Mouse (Mus musculus): ENCODE results near the gene Znhit1. TPM values are rescaled to one million over a fixed set of nuclear protein-coding genes. Genes with fewer than 3 reads are reported as not detected.
A peak's percentile ranks its signal among the peaks of the same experiment; 100 is the strongest.

The Znhit1 gene
- polyA plus RNA-seq, 1 experiment from 2014 or later, result 111 TPM

DNA sequence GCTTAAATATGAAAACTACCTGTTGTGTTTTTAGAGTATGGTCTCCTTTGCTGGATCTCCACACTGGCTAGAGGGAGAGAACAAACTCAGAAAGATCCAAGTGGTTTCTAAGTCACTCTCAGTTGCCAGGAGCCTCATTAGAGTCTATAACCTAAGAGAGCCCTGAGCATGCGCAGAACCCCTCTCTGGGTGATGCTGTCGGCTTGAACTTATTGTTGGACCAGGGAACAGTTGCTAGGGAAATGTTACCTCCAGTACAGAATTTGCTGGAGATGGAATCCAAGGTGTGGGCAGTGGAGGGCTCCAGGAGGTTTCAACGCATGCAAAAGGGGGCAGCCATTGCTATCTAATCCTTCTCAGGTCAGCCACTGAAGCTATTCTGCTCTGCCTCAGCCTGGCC lies 36.5 kb upstream of the Znhit1 start:
- Histone ChIP-seq H3K4me3 (no peak overlapping the region), H3K9ac (no peak overlapping the region), H3K36me3 (no peaks in the 10 kb centered on the region), H3K27me3 (peaks cover 61% of the 10 kb centered on the region), H3K9me3 (no peaks in the 10 kb centered on the region), H3K4me2 (replicated peaks) (no peak overlapping the region), H3K4me1 (peaks cover 3% of the 10 kb centered on the region), H3K27ac (no peak overlapping the region)
- WGBS, result 57% methylated on average over 3 of the region's 3 CpGs
- ATAC-seq (ENCODE audit: low FRiP score, low read depth), result no peak

- no peak overlapping the region for H3K4me2 ChIP-seq (replicated peaks)
- no peak overlapping the region for H3K9ac ChIP-seq
- no peaks in the 10 kb centered on the region for H3K27me3 ChIP-seq
- H3K9me3 ChIP-seq, result no peaks in the 10 kb centered on the region
- H3K4me1 ChIP-seq, result no peaks in the 10 kb centered on the region
- no peak overlapping the region for H3K27ac ChIP-seq
- H3K4me3 ChIP-seq, result no peak overlapping the region
- no peak for ATAC-seq (ENCODE audit: low FRiP score, low read depth)
- 89% methylated on average over 3 of the region's 3 CpGs for WGBS
- no peaks in the 10 kb centered on the region for H3K36me3 ChIP-seq
Measured at GRCm38 (mm10) chr5:137015913-137016312, 28.1 kb upstream of the Znhit1 start.

- ATAC-seq (ENCODE audit: low FRiP score, low read depth), result no peak
- no peak overlapping the region for H3K27ac ChIP-seq
- no peak overlapping the region for H3K4me2 ChIP-seq (replicated peaks)
- no peak overlapping the region for H3K9ac ChIP-seq
- H3K36me3 ChIP-seq, result no peaks in the 10 kb centered on the region
- H3K9me3 ChIP-seq, result no peaks in the 10 kb centered on the region
- H3K27me3 ChIP-seq, result no peaks in the 10 kb centered on the region
- 81% methylated on average over 15 of the region's 15 CpGs for WGBS
- H3K4me3 ChIP-seq, result no peak overlapping the region
- H3K4me1 ChIP-seq, result no peaks in the 10 kb centered on the region
Measured at GRCm38 (mm10) chr5:137012401-137012950, 24.7 kb upstream of the Znhit1 start.

GRCm38 (mm10) chr5:137009988-137010387 lies 22.2 kb upstream of the Znhit1 start:
- H3K27ac ChIP-seq, result no peak overlapping the region
- no peak for ATAC-seq (ENCODE audit: low FRiP score, low read depth)
- no peaks in the 10 kb centered on the region for H3K27me3 ChIP-seq
- H3K4me3 ChIP-seq, result no peak overlapping the region
- no peaks in the 10 kb centered on the region for H3K9me3 ChIP-seq
- H3K36me3 ChIP-seq, result no peaks in the 10 kb centered on the region
- no peak overlapping the region for H3K9ac ChIP-seq
- no peak overlapping the region for H3K4me2 ChIP-seq (replicated peaks)
- 32% methylated on average over 3 of the region's 3 CpGs for WGBS
- H3K4me1 ChIP-seq, result no peaks in the 10 kb centered on the region

DNA sequence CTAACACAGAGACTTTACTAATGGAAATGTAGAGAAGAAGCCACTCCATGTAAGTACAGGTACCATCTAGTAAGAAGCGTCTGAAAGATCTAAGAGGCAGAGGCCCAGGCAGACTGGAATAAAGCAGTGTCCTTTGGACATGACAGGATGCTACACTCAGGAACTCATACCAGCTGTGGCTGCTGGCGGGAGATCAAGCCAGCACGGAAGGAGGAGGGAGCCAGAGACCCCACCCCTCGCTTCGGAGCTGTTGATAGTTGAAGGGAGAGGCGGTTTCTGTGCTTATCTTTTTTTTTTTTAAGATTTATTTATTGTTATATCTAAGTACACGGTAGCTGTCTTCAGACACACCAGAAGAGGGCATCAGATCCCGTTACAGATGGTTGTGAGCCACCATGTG lies 19.5 kb upstream of the Znhit1 start:
- no peak for ATAC-seq (ENCODE audit: low FRiP score, low read depth)
- no peaks in the 10 kb centered on the region for H3K9me3 ChIP-seq
- no peaks in the 10 kb centered on the region for H3K27me3 ChIP-seq
- WGBS, result 59% methylated on average over 8 of the region's 8 CpGs
- H3K4me1 ChIP-seq, result no peaks in the 10 kb centered on the region
- H3K9ac ChIP-seq, result no peak overlapping the region
- H3K4me3 ChIP-seq, result no peak overlapping the region
- no peak overlapping the region for H3K4me2 ChIP-seq (replicated peaks)
- no peak overlapping the region for H3K27ac ChIP-seq
- H3K36me3 ChIP-seq, result no peaks in the 10 kb centered on the region

- no peaks in the 10 kb centered on the region for H3K9me3 ChIP-seq
- H3K4me1 ChIP-seq, result peaks cover 14% of the 10 kb centered on the region; the same call in 1 of the 2 replicates
- no peak overlapping the region for H3K4me2 ChIP-seq (replicated peaks)
- ATAC-seq (ENCODE audit: low FRiP score, low read depth), result no peak
- H3K36me3 ChIP-seq, result peaks cover 10% of the 10 kb centered on the region
- no peaks in the 10 kb centered on the region for H3K27me3 ChIP-seq
- 84% methylated on average over 2 of the region's 2 CpGs for WGBS
- no peak overlapping the region for H3K4me3 ChIP-seq
- no peak overlapping the region for H3K27ac ChIP-seq
- H3K9ac ChIP-seq, result no peak overlapping the region
Measured at GRCm38 (mm10) chr5:137000612-137001011, 12.8 kb upstream of the Znhit1 start.

DNA sequence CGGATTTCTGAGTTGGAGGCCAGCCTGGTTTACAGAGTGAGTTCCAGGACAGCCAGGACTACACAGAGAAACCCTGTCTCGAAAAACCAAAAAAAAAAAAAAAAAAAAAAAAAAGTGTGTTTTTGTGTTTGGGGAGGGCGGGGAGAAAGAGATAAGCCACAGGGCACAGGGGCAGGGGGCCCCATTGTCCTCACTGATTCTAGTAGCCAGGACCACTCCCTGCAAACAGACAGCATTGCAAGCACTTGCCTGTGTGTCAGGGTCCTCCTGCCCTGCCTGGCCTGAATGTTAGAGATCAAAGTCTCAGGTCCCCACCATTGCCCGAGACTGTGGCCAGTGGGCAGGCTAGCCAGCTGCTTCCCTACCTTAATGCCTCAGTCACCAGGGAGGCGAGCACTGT lies 11.6 kb upstream of the Znhit1 start:
- H3K36me3 ChIP-seq, result peaks cover 22% of the 10 kb centered on the region
- H3K4me2 ChIP-seq (replicated peaks), result no peak overlapping the region
- no peak for ATAC-seq (ENCODE audit: low FRiP score, low read depth)
- H3K4me1 ChIP-seq, result peaks cover 14% of the 10 kb centered on the region; the same call in 1 of the 2 replicates
- H3K9ac ChIP-seq, result no peak overlapping the region
- H3K4me3 ChIP-seq, result no peak overlapping the region
- no peaks in the 10 kb centered on the region for H3K27me3 ChIP-seq
- no peaks in the 10 kb centered on the region for H3K9me3 ChIP-seq
- 65% methylated on average over 5 of the region's 5 CpGs for WGBS
- H3K27ac ChIP-seq, result no peak overlapping the region

GRCm38 (mm10) chr5:136989801-136990200 lies 2.0 kb upstream of the Znhit1 start:
- WGBS, result 88% methylated on average over 6 of the region's 6 CpGs
- peaks cover 63% of the 10 kb centered on the region for H3K36me3 ChIP-seq

GRCm38 (mm10) chr5:136988420-136988819 lies 599 bp upstream of the Znhit1 start:
- H3K4me2 ChIP-seq (replicated peaks), result peak overlapping the region; percentile 88
- no peaks in the 10 kb centered on the region for H3K27me3 ChIP-seq
- no peak overlapping the region for H3K27ac ChIP-seq
- peak overlapping the region; percentile 84 for H3K4me3 ChIP-seq
- H3K4me1 ChIP-seq, result peaks cover 21% of the 10 kb centered on the region
- ATAC-seq (ENCODE audit: low FRiP score, low read depth), result no peak
- H3K9me3 ChIP-seq, result no peaks in the 10 kb centered on the region
- H3K36me3 ChIP-seq, result peaks cover 63% of the 10 kb centered on the region
- peak overlapping the region; percentile 95 for H3K9ac ChIP-seq
- WGBS, result 67% methylated on average over 7 of the region's 7 CpGs

More at GRCm38 (mm10) chr5:136989801-136990200, 2.0 kb upstream of the Znhit1 start:
- Histone ChIP-seq H3K4me3 (no peak overlapping the region), H3K27me3 (no peaks in the 10 kb centered on the region), H3K4me1 (peaks cover 21% of the 10 kb centered on the region), H3K27ac (no peak overlapping the region), H3K4me2 (replicated peaks) (no peak overlapping the region), H3K9ac (no peak overlapping the region), H3K9me3 (no peaks in the 10 kb centered on the region)
- ATAC-seq (ENCODE audit: low FRiP score, low read depth), result no peak

DNA sequence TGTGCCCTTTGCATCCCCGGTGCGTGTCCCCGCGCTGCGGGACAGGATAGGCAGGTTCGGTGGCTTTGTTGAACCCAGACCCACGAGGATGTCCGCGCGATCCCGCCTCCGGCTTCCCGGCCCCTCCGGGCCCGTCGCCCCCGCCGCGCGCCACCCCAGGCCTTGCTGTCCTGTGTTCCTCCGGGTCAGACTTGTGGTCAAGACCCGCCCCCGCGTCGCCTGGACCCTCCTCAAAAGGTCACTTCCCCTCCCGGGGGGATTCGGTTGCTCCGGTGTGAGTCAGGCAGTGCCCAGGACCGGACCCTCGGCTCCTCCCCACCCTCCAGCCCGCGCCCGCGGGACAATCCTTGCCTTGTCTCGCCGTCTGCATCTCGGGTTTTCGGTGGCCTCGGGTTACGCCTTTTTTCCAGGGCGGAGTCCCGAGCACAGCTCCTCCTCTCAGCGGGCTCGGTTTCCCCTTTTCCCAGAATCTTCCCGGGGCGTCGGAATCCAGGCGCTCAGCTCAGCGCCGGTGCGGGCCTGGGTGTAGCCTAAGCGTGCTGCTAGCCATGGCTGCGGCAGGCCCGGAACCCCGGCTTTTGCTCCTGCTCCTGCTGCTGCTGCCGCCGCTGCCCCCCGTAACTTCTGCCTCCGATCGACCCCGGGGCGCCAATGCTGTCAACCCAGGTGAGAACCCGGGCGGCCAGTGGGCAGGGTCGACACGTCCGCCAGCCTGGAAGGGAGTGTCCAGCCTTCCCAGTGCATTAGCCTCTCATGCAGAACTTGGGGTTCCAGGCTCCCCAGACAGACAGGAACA lies 485 bp downstream of the Znhit1 start:
- Histone ChIP-seq H3K4me3 (peak overlapping the region; percentile 84), H3K4me2 (replicated peaks) (peak overlapping the region; percentile 88), H3K27ac (peak overlapping the region; percentile 97), H3K9me3 (no peaks in the 10 kb centered on the region), H3K36me3 (peaks cover 55% of the 10 kb centered on the region), H3K9ac (peak overlapping the region; percentile 95), H3K4me1 (peaks cover 21% of the 10 kb centered on the region), H3K27me3 (no peaks in the 10 kb centered on the region)
- under 1% methylated on average over 64 of the region's 67 CpGs for WGBS
- peak; percentile 70 for ATAC-seq (ENCODE audit: low FRiP score, low read depth)

DNA sequence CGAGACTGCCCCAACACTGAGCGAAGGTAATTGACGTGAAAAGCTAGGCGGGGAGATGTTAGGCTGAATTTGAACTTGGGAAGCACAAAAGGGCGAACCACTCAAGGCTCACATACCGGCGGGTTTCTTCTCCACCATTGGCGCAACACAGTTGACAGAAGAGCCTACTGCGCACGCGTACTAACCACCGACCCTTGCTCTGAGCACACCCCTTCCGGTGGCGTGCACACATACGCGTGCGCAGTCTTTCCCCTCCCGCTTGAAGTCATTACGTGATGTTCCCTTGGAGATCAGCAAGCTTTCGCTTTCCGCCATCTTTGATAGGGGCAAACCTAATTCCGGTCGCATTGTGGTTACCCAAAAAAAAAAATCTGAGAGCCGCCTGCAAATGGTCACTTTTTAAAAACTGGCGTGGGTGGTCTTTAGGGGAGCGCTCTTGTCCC lies 1.1 kb downstream of the Znhit1 start, which contains the start of gene Plod3:
Plod3 (plus strand) TSS at position 325 of the 443 bp plus-strand sequence.
- Histone ChIP-seq H3K27ac (peak within 1 kb of the TSS; percentile 97), H3K4me1 (peaks cover 21% of the 10 kb centered on the region), H3K4me2 (replicated peaks) (peak within 1 kb of the TSS; percentile 88), H3K27me3 (no peaks in the 10 kb centered on the region), H3K4me3 (peak within 1 kb of the TSS; percentile 84), H3K9ac (peak within 1 kb of the TSS; percentile 95), H3K36me3 (peaks cover 55% of the 10 kb centered on the region), H3K9me3 (no peaks in the 10 kb centered on the region)
- under 1% methylated on average over 26 of the region's 26 CpGs for WGBS
- ATAC-seq (ENCODE audit: low FRiP score, low read depth), result peak; percentile 92

DNA sequence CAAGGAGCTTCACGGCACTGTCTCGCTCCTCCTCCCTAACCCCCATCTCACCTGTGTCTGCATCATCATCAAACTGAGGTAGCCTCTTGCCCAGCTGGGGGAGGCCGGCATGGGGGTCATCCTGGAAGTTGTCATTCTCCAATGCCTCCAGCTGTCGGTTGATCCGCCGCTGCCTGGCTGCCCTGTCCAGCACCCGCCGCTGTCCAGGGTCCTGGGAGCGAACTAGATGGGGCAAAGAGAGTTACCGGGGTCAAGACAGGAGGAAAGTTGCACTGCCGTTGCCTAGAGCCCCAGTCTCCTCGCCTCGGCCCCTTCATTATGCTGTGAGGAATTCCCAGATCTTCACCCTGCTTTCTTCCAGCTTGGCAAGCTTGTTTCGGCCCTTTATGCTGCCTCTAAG lies 3.0 kb downstream of the Znhit1 start:
- Histone ChIP-seq H3K27me3 (no peaks in the 10 kb centered on the region), H3K9ac (no peak overlapping the region), H3K4me2 (replicated peaks) (no peak overlapping the region), H3K9me3 (no peaks in the 10 kb centered on the region), H3K4me1 (peaks cover 21% of the 10 kb centered on the region), H3K36me3 (peaks cover 55% of the 10 kb centered on the region), H3K4me3 (no peak overlapping the region), H3K27ac (no peak overlapping the region)
- WGBS, result 54% methylated on average over 14 of the region's 14 CpGs
- ATAC-seq (ENCODE audit: low FRiP score, low read depth), result no peak
